Mouse (Mus musculus) bone marrow macrophage, adult 2 months (primary cell): ENCODE results near the gene C1rl.

ENCODE experiments used
- CTCF ChIP-seq: IDR thresholded peaks from 2 replicates; pipeline ENCODE4 v1.5.1; 2012; ENCODE audit warnings: low read depth, mild to moderate bottlenecking, low read length, moderate library complexity
- POLR2A ChIP-seq: IDR thresholded peaks from 2 replicates; pipeline ENCODE4 v1.6.1; 2012; ENCODE audit warnings: mild to moderate bottlenecking, low read depth, low read length, borderline replicate concordance

GRCm38 (mm10) chr6:124443338-124443737 lies 49.6 kb upstream of the C1rl start:
- no peak for TF ChIP-seq POLR2A
- TF ChIP-seq CTCF: no peak
